Mouse (Mus musculus): ENCODE results near the gene Asap3.
A peak's percentile ranks its signal among the peaks of the same experiment; 100 is the strongest.

Asap3 gene

DNA sequence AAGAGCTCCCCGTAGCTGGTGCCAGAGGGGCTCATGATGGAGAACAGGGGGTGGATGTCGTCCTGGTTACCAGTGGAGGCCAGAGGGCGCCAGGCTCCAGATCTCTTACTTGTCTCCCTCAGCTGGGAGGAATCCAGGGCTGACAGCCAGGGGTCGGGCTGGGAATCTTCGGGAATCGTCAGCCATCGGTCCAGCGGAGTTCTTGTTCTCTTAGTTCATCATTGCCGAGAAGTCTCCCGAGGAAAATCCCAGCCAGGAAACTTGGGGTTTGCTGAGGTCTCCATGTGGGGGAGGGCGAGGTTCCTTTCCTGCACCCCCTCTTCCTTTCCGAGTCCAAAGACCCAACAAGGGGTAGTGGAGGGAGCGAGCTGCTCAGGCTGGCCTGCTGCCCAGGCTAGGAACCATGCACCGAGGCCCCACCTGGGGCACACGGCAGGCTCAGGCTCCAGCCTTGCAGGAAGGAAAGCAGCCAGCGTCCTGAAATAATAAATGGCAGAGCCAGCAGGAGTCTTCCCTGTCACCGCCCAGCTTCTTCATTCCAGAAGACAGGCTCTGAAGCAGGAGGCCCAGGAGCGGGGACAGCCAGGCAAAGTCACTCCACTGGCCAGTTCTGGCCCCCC is 12.5 kb downstream of the Asap3 start:
- DNase-seq (ENCODE audit: low read depth, low spot score) = peak; percentile 49

DNA sequence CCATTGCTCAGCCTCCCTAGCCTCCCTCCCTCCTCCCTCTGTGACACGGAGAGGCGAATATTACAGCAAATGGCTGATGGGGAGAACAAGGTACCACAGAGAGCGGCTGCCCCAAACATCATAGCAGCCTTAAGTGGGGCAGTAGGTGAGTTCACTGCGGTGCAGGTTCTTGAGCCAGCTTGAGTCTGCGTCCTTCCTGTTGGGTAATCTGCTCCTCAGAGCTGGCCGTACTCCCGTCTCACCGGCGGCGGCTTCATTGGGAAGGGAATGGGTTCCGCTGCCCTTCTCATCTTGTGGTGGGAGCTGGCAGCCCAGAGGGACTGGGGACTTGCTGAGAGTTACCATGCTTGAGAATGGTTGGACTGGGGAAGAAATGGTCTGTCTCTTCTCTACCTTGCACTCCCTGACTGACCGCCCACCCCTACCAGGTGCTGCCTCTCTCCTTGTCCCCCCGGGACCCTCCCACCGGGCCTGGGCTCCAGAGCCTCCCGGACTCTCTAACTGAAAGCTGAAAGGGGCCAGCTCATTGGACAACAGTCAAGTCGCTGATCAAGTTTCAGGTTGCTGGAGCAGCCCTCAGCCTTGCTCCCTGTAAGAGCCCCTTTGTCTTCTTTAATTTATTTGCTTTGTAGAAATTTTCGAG is 14.1 kb downstream of the Asap3 start:
- no peak for DNase-seq (ENCODE audit: low read depth, low spot score)

DNA sequence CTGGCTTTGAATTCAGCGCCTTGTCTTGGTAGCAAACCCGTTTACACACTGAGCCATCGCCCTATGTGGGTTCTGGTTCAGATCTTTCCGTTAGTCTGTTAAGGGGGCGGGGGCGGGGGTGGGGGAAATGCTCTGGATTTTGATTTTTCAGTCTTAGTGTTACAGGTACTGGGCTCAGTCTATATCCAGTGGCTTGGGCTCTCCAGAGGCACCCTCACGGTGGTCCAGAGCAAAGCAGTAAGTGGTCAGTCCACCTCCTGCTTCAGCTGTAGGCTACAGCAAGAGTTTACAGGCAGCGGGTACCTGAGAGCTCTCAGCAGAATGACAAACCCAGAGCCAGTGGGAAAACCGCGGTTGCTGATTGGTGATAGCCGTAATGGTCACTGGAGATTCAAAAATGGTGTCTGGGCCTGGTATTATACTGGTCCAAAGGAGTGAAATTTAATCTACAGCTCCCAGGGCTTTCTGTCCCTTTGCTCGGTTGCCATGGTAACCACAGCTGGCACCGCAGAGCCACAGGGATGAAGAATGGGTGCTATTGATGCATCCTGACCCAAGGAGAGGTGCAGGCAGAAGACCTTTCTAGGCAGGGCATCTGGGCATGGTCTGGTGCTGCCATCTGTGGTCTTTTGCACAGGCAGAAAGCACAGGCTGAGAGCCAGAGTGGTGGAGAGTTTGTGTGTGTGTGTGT is 17.5 kb downstream of the Asap3 start:
- no peak for DNase-seq (ENCODE audit: low read depth, low spot score)

DNA sequence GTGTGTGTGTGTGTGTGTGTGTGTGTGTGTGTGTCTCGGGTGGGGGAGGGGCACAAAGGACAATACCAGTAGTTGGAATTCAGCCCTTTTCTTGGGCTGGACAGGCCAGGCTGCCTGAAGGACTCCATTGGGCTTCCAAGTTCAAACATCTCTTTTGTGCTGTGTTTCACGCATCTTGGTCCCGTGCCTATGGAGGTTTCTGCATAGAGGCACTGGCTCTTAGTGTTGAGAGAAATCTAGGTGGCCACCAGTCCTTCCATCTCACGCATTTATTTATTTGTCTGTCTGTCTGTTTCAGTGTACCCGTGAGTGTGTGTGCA is 18.0 kb downstream of the Asap3 start:
- no peak for DNase-seq (ENCODE audit: low read depth, low spot score)

DNA sequence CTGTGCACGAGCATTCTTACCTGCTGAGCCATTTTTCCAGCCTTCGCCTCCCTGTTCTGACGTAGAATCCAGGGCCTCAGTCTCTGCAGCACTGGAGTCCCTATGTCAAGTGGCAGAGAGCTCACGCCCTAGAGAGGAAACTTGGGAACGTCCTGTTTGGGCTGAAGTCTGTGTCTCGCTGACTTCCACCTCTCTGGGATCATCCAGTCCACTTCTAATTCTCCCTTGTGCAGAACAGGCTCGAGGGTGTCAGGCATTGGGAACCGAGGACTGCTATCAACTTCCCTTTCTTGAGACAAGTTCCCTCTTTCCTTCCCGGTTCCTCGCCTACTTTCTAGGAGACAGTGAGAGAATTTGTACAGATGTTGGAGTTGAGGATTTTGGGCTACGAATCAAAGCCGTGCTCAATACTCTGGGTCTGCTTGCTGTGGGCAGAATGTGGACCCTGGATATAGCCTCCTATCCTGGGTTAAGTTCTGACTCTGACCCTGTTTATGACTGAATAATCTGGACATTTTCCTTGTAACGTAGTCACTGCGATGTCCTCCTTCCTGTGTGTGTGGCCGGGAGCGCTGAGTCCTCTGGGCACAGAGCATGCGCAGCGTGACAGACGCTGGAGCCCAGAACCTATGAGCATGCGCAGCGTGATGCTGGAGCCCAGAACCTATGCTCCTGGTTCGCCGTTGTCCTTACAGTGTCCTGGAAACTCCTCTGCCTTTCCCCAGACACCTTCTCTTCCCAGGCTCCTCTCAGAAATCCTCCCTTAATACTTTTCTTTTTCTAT is 18.7 kb downstream of the Asap3 start:
- no peak for DNase-seq (ENCODE audit: low read depth, low spot score)

DNA sequence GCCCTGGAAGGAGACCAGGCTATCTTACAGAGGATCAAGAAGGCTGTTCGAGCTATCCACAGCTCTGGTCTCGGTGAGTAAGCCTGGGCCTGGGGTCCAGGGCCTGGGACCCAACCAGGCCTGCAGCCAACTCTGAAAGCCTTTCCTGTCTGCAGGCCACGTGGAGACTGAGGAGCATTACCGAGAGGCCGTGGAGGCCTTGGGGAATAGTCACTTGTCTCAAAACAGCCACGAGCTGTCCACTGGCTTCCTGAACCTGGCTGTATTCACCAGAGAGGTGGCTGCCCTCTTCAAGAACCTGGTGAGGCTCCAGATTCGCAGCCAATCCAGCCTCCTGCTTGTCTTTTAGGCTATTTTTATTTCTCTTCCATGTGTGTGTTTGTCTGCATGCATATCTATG is 21.2 kb downstream of the Asap3 start:
- no peak for DNase-seq (ENCODE audit: low read depth, low spot score)

DNA sequence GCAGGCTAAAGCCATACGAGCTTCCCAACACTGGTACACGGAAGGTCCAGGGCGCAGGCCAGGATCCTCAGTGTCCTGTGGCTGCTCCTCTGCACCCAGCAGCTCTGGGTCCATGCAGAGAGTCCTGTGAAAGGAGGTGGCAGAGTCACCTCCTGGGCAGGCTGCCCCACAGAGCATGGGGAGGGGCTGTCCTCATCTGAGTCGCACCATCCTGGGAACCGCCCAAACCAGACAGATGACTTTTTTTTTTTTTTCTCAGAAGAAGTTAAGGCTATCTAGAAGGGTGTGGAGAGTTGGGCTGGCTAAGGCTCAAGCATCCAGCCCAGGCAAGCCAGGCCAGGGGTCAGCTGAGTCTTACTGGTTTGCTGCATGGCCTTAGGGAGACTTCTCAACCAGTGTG is 22.5 kb downstream of the Asap3 start:
- DNase-seq (ENCODE audit: low read depth, low spot score) = peak; percentile 60

DNA sequence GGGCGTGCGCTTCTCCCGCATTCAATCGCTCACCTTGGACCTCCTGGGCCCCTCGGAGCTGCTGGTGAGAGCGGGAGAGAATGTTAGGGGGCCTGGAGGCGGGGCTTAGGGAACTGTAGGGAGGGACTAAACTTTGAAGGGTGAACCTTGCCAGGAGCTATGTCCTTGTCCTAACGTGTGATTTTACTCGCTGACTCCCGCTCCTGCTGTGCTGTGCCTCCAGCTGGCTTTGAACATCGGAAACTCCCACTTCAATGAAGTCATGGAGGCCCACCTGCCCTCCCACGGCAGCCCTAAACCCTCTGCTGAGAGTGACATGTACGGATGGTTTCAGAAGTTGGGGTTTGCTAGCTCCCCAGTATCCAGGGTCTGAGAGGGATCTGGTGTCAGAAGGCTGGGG is 32.5 kb downstream of the Asap3 start:
- DNase-seq (ENCODE audit: low read depth, low spot score) = no peak

DNA sequence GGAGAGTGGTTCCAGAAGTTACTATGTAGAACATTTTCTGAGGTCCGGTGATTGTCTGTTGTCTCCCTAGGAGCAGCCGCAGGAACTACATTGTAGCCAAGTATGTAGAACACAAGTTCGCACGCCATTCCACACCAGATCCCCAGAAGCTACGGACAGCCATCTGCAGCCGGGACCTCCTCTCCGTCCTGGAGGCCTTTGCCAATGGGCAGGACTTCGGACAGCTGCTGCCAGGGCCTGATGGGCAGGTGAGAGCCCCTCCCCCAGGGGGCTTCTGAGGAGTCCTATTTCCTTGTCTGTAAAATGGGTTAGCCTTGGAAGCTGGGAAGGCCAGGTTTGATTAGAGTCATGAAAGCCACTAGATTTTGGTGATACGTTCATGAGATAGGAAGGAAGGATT is 32.9 kb downstream of the Asap3 start:
- DNase-seq (ENCODE audit: low read depth, low spot score) = no peak

DNA sequence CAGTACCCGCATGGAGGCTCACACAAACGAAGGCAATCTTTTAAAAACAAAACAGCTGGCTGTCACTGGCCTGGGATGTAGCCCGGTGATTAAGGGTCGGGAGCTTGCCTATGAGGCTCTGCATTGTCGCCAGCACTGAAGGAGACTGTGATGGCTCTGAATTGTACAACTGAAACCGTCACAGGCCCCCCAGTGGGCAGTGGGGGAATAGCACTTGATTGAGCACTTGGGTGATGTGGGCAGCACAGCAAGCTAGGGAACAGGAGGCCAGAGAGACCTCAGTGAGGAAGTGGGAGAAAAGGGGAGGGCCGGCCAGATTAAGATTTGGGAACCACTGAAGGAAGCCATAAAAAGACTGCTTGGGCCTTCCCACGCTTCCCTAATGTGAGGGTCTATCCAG is 33.5 kb downstream of the Asap3 start:
- peak; percentile 85 for DNase-seq (ENCODE audit: low read depth, low spot score)

DNA sequence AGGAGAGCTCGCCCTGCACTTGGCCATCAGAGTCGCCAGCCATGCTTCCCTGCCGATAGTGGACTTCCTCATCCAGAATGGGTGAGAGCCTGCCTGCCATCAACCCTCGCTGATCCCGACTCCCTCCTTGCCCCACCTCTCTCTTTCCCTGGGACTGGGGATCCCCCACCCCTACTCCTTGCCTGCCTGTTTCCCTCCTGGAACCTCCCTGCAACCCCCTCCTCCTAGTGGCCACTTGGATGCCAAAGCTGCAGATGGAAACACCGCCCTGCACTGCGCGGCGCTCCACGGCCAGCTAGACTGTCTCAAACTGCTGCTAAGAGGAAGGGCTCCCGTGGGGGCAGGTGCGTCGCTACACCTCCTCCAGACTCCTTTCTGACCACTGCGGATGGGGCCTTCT is 34.0 kb downstream of the Asap3 start:
- no peak for DNase-seq (ENCODE audit: low read depth, low spot score)

DNA sequence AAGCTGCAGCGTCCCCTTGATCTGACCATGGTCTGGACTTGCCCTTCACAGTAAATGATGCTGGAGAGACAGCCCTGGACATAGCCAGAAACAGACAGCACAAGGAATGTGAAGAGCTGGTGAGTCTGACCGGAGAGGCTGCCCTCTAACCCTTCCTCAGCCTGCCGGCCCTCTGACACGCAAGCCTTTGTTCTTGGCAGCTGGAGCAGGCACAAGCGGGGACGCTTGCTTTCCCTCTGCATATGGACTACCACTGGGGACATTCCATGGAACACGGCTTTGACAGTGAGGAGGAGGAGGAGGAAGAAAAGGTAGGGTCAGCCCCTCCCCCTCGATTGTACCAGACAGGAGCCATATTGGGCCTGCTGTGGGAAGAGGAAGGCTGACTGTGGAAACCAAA is 34.8 kb downstream of the Asap3 start:
- no peak for DNase-seq (ENCODE audit: low read depth, low spot score)

DNA sequence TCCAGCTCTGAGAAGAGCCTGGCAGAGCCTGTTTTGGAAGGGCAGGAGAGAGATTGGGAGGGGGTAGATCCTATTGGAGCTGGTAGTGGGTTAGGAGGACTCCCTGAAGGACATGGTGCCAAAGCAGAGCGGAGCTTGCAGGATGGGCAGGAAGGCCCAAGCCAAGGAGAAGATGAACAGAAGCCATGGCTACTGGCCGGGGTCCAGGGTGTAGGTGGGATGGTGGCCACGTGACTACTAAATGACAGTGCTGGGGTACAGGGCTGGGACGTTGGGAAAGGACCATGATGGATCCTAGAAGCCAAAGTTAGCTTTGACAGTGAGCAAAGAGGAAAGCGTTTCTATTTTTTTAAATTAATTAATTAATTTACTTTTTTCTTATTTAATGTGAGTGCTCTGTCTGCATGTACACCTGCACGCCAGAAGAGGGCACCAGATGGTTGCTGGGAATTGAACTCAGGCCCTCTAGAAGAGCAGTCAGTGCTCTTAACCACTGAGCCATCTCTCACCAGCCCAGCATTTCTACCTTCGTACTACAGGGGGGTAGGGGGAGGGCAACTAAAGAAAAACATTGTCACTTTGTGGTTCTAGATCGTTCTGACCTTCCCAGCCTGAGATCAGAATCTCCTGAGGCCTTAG is 36.0 kb downstream of the Asap3 start:
- DNase-seq (ENCODE audit: low read depth, low spot score) = peak; percentile 58

DNA sequence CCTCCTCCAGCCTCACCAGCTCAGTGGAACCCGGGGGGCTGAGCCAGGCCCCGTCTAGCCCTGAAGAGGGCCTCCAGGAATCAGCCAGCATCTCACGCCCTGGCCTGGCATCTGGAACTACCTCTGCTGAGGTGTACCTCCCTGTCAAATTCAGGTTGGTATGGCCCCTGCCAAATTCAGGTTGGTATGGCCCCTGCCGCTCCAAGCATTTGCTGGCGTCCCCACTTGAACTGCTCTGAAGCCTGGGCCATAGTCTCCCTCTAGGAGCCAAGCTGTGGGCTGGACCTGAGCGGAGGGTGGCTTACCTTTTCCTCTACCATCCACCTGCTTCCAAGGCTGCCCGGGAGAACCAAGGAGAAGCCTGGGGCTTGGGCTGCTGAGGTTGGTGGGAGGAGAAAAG is 36.6 kb downstream of the Asap3 start:
- no peak for DNase-seq (ENCODE audit: low read depth, low spot score)

DNA sequence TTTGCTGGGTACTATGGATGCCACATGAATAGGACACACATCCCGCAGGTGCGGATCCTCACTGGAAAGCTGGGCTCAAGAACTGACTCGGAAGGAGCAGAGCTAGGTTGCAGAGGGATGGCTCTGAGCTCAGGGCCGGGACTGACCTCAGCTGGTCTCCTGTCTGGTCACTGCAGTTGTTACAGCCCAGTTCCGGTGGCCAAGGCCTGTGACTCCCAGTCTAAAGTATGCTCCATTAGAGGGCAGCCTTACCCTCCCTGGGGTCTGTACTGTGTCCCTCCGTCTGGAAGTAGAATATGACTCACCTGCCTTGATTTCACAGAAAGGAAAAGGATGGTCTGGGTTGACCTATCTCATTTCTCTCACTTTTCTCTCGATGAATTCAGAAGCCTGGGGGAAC is 38.0 kb downstream of the Asap3 start:
- no peak for DNase-seq (ENCODE audit: low read depth, low spot score)

DNA sequence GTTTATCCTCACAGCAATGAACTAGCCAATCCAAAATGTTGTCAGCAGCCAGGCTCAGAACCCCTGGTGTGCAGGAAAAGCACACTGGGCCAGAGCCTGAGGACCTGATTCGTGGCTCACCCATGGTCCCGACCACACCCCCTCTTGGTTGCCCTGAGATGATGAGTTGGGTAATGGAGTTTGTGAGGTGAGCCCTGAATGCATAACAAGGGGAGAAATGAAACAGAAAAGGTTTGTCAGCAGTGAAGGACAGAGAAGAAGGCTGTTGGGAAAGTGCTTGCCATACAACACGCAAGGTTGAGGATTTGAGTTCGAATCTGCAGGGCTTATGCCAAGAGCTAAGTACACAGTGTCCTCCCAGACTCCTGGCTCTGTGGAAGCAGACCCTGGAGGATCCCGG is 39.5 kb downstream of the Asap3 start:
- no peak for DNase-seq (ENCODE audit: low read depth, low spot score)

DNA sequence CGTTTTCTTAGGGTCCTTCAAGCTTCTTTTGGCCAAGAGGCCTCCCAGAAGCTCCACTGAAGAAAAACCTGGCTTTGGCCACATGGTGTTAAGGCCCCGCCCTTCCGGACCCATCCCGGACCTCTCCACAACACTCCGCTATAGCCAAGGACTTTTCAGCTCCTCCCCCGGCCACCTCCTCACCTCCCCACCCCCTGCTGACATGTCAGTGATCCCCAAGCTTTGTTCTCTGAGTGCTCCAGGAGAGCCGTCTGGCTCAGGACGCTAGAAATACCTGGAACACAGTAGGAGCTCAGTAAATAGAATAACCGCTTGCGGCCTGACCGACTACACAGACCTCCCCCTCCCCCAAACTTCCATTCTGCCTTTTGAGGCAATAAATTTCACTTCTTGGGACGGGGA is 40.4 kb downstream of the Asap3 start:
- no peak for DNase-seq (ENCODE audit: low read depth, low spot score)

DNA sequence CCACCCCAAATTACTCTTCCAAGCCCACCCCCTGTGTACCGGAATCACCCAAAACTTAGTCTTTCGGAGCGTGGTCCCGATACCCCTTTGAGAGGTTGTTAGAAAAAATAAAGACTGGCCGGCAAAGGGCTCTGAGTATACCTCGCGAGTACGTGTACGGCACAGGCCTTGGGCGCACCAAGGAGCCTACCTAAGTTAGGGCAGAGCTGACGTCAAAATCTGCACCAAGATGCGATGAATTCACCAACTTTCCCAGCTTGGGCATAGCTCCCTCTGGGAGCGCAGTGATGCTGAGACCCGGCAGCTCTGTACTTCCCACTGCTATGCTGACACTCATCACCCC is 41.2 kb downstream of the Asap3 start:
- DNase-seq (ENCODE audit: low read depth, low spot score) = no peak

DNA sequence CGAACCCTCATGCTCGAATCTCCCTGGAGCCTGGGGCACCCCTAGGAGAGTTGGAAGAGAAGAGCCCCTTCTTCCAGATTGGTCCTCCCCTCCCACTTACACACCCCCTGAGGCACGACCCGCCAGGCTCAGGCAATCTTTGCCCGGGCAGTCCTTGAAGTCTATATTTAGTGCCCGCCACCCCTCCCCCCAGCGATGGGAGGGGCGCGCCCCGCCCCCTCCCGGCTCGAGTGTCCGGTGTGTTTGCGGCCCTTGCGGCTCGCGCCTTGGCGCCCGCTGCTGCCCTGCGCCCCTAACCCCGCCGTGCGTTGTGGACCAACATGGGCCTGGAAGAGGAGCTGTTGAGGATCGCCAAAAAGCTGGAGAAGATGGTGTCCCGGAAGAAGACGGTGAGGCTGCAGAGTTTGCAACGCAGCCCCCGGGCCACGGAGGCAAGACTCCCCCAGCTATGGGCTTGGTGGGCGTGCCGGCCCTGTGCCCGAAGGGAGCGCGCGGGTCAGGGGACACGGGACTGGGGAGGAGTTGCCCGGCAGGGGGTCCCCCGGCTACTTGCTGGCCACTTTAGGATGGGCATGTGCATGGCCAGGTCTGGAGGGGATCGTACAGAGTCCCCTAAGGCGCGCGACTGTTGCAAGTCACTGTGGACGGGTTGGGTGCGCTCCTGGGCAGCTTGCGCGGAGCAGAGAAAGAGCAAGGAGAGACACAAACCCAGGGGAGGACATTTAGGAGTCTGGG is 41.7 kb downstream of the Asap3 start, which contains the start of gene Tcea3:
Tcea3 (plus strand) TSS at position 1 of the 735 bp plus-strand sequence.
- no peak for DNase-seq (ENCODE audit: low read depth, low spot score)

DNA sequence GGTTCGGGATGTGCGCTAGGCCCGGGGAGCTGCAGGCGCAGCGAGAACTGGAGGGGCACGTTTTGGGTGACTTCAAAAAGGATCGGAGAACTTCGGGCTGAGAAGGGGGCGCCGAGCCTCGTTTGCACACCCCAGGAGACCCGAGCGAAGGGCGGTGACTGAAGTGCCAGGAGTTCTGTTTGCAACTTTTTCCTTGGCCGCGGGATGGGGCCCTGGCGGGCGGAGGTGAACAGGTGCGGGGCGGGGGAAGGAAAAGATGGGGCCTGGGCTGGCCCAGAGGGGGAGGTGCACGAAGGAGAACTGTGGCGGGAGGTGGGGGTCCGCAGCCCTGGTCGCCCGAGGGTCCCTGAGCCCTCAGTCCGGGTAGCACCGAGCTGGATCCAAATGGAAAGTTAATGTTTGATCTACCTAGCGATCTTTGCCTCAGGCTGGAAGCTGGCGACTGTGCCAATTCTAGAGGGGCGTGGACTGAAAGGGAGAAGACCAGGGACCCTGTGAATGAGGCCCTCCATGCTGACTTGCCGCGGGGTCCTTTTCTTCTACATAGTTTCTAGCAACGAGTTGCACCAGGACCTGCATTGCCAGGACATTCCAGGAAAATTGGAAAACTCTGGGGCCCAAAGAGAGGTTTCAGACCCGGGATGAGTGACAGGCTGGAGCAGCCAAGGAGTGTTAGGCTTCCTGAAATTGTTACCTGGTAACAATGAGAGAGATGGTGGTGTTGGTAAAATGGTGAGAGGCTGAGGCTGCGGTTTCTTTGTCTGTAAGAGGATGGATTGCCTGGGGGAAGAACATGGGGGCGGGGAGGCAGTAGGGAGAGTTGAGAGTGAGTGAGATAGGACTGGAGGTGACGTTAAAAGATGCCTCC is 42.5 kb downstream of the Asap3 start:
- no peak for DNase-seq (ENCODE audit: low read depth, low spot score)

DNA sequence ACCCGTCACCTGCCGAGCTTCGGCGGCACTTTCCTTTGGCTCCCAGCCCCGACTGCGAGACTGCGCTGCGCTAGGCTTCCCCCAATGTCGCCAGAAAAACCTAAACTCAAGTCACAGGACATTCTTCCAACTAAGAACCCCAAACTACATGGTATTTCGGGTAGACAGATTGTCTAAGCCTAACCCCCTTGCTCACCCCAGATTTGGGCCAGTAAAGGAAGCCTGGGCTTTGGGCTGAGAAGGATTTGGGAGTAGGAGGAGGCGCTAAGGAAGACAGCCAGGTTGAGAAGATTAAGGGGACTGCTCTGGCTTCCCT is 43.1 kb downstream of the Asap3 start:
- DNase-seq (ENCODE audit: low read depth, low spot score) = no peak
